Mouse (Mus musculus) testis, postnatal 10 days (tissue): ENCODE measurements around the gene Ralb.
A peak's percentile ranks its signal among the peaks of the same experiment; 100 is the strongest.

Experiments
- DNase-seq: peaks from one replicate; pipeline ENCODE4 v3.0.0; 2021; ENCODE audit warnings: low spot score

Gene Ralb

DNA sequence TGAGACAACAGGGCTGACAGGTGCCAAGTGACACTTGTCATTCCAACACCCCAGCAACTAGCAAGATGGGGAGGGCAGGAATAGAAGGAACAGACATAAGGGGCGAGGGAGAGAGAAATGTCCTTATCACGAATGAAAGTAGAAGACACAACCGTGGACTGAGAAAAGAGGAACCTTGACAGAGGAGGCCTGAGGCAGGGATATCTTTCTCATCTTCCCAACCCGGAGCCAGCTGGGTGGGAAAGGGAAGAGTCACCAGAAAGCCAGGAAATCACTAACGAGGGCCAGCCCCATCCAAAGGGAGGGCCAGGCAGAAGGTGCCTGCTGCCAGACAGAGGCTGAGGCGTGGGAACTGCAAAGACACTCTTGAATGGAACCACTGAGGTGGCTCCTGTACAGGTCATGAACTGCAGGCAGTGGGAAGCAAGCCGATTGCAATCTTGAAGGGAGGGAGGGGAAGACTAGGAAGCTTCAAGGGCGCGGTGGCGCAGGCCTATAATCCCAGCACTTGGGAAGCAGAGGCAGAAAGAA, 57.8 kb downstream of the Ralb start:
- no peak for DNase-seq

DNA sequence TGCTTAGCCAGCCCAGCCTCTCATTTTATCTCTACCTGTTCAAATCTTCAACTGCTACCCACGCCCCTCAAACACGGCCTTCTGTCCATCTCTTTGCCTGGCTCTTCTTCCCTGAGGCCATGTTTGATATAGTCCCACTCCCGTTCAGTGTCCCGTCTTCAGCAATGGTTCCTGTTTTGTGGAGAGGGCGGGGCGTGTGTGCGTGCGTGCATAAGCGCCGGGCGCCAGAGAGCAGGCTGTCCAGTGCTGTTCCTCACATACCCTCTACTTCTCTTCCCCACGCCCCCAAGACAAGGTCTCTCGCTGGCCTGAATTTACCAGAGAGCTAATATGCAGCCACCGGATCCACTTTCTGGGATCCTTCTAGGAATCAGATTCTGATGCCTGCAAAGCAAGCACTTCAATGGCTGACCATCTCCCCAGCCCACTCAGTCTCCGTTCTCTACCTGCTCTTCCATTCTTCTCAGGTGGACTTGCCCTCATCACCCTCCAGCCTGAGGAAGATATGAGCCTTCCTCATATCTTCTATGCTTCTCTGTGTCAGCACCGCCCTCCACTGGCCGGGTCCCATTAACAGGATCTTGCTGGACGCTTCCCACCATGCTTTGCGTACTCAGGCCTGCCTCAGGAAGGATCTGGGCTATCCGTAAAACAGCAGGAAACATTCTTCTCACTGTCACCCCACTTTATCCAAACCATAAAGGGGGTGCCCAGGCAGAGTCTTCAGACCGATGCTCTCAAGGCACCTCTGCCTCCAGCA, 60.8 kb downstream of the Ralb start:
- no peak for DNase-seq

DNA sequence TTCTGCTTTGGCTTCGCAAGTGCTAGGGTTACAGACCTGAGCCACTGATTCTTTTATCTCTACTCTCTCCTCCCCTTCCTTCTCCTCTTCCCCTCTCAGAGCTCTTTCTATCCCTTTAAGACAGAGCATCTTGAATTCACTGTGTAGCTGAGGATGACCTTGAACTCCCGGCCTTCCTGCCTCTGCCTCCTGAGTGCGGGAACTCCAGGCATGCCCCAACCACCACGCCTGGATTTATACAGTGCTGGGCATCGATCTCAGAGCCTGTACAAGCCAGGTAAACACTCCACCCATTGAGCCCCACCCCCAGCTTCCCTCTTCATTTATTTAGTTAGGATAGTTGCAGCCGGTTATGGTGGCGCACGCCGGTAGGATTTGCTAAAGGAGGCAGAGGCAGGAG, 61.7 kb downstream of the Ralb start:
- DNase-seq = no peak

GRCm38 (mm10) chr1:119438105-119438637, 66.4 kb downstream of the Ralb start:
- DNase-seq = no peak

- DNase-seq = no peak
Observed at GRCm38 (mm10) chr1:119437401-119437800, 67.2 kb downstream of the Ralb start.

DNA sequence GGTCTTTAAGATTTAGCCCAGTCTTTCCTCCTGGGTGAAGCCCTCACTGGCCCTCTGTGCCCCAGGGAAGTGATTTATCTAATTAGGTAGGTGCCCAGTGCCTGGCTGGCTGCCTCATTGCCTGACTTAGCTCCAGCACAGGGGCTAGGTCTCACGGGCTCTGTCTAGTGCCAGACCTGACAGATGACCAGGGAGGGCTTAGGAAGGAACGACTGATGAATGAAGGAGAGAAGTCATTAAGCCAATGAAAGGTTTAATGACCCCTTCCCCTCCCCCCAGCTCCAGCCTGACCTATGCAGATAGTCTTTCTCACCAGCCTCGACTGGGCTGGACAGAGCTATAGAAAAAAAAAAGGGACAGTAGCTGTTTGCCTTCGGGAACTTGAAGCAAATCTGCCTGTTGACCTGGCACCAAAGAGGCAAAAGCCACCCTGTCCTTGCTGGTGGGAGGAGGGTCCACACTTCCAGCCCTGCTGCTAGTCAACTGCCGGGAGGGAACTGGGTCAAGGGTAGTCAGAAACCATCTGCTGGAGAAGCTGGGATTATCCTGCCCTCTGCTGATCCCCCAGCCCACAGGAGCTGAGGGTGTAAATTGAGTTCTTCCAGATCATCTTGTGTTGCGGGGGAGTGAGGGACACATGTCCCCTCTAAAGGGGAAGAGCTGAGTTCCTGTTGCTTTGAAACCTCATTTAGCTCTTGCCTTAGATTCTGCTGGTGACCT, 80.3 kb downstream of the Ralb start:
- DNase-seq = no peak

- peak; percentile 74 for DNase-seq
Observed at GRCm38 (mm10) chr1:119423510-119423909, 81.1 kb downstream of the Ralb start.

DNA sequence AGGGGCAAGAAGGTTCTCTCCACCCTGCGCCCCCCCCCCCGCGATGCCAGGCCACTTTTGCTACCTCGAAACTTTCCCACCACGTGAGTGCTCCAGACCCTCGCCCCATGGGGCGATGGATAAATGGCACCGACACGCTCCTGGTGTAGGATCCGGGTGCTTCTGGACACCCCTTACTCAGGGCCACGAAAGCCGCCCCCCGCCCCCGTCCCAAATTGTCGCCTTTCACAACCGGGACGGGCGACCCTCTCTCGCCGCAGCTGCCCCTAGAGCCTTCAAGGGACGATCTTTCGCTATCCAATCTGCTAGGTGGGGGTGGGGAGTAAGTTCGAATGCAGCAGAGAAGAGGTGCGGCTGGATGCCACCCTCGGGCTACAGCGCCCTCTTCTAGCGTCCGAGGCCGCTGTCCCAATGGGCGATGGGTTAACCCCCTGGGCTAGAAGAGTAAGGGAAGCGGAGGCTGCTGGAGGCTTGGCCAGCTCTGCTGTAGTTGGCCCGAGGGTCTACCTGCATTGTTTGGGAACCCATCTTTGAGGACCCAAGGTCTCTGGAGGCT, 82.1 kb downstream of the Ralb start:
- peak; percentile 61 for DNase-seq

GRCm38 (mm10) chr1:119421576-119422421, 82.8 kb downstream of the Ralb start, which contains the start of gene Inhbb:
Inhbb (minus strand) TSS chr1:119422248.
- DNase-seq = peak; percentile 82

DNA sequence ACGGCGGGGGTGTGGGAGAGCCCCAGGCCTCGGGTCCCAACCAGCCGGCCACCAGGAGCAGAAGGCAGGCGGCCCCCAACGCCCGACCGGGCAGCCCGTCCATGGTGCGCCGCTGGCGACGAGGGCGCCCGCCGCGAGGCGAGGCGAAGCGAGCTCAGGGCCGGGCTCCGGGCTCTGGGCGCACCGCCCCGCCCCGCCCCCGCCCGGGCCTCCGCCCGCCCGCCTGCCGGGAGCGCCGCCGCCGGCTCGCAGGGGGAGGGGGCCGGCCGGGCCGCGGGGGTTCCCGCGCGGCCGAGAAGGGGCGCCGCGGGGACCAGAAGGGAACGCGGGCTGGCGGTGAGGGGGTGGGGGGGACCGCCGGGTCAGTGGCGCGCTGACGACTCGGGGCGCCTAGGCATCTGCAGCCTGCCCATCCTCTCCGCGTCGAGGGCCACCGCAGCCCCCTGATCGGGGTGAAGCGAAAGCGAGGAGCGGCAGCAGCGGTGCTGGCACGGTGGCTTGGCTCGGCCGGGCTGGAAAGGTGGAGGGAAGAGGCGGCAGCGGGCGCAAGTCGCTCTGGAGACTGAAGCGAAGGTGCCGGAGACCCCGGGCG, 83.5 kb downstream of the Ralb start:
- peak; percentile 70 for DNase-seq
